Mouse (Mus musculus) bone marrow, adult 2 months (tissue): Measurements from ENCODE around the gene Sox5. TPM values are rescaled to one million over a fixed set of nuclear protein-coding genes. Genes with fewer than 3 reads are reported as not detected.
A peak's percentile ranks its signal among the peaks of the same experiment; 100 is the strongest.

ENCODE experiments used
- H3K27ac ChIP-seq: fragments of 200-500 bp; 2 replicates; pipeline ENCODE4 v1.5.1; 2012; ENCODE audit warnings: low read depth, mild to moderate bottlenecking, control low read depth, inconsistent platforms, low read length; ENCODE audit not compliant: control insufficient read depth, poor library complexity, insufficient read depth
- H3K4me1 ChIP-seq: fragments of 200-500 bp; 2 replicates; pipeline ENCODE4 v1.6.1; 2011; ENCODE audit warnings: low read length; ENCODE audit not compliant: control insufficient read depth, insufficient read depth
- H3K4me3 ChIP-seq: fragments of 200-500 bp; replicated peaks from 2 replicates; pipeline ENCODE3; 2011; ENCODE audit warnings: mild to moderate bottlenecking, low read depth, low read length, control low read depth; ENCODE audit not compliant: control insufficient read depth
- CTCF ChIP-seq: fragments of 200-500 bp; IDR thresholded peaks from 2 replicates; pipeline ENCODE4 v1.5.1; 2011; ENCODE audit warnings: low read length, control low read depth; ENCODE audit not compliant: control insufficient read depth, insufficient read depth
- POLR2A ChIP-seq: fragments of 200-500 bp; IDR thresholded peaks from 2 replicates; pipeline ENCODE4 v1.6.1; 2011; ENCODE audit warnings: low read depth, mild to moderate bottlenecking, control low read depth, low read length, borderline replicate concordance; ENCODE audit not compliant: control insufficient read depth
- WGBS: fragments of 180-500 bp; shearing (Covaris S2); methylation state at CpG from one replicate; pipeline ENCODE4 v1.1.7; 2018; 5-methylcytosine and 5-hydroxymethylcytosine counted together
- polyA plus RNA-seq: library from polyadenylated mRNA; stranded (reverse); fragments of >200 nt; gene quantifications from 2 replicates; pipeline ENCODE4 v1.2.4, GENCODE M21; 2011; ENCODE audit warnings: low replicate concordance; ENCODE audit not compliant: missing spikeins, insufficient read depth, insufficient read length

Gene Sox5
- polyA plus RNA-seq, 1 experiment, result not detected

GRCm38 (mm10) chr6:144510147-144510546 is 271.6 kb downstream of the Sox5 start:
- Histone ChIP-seq H3K4me1 (no peaks in the 10 kb centered on the region), H3K27ac (no peak overlapping the region), H3K4me3 (no peak overlapping the region)
- TF ChIP-seq CTCF, result no peak
- no peak for TF ChIP-seq POLR2A
- WGBS, result 91% methylated on average over 6 of the region's 6 CpGs

GRCm38 (mm10) chr6:144504197-144504551 is 277.6 kb downstream of the Sox5 start:
- TF ChIP-seq POLR2A, result no peak
- TF ChIP-seq CTCF, result no peak
- Histone ChIP-seq H3K4me1 (no peaks in the 10 kb centered on the region), H3K4me3 (no peak overlapping the region), H3K27ac (no peak overlapping the region)
- 87% methylated on average over 5 of the region's 5 CpGs for WGBS

GRCm38 (mm10) chr6:144503399-144504196 is 278.2 kb downstream of the Sox5 start:
- no peak for TF ChIP-seq CTCF
- no peak for TF ChIP-seq POLR2A
- 87% methylated on average over 11 of the region's 11 CpGs for WGBS
- no peak overlapping the region for H3K4me3 ChIP-seq
- no peaks in the 10 kb centered on the region for H3K4me1 ChIP-seq
- H3K27ac ChIP-seq, result no peak overlapping the region

GRCm38 (mm10) chr6:144501439-144501838 is 280.3 kb downstream of the Sox5 start:
- Histone ChIP-seq H3K4me1 (no peaks in the 10 kb centered on the region), H3K4me3 (no peak overlapping the region), H3K27ac (no peak overlapping the region)
- TF ChIP-seq CTCF (no peak), POLR2A (no peak)
- 79% methylated on average over 5 of the region's 5 CpGs for WGBS

GRCm38 (mm10) chr6:144498177-144498576 is 283.6 kb downstream of the Sox5 start:
- 88% methylated on average over 5 of the region's 5 CpGs for WGBS
- peak; percentile 49; the same call in 1 of the 2 replicates for TF ChIP-seq CTCF
- TF ChIP-seq POLR2A, result no peak
- Histone ChIP-seq H3K4me1 (no peaks in the 10 kb centered on the region), H3K4me3 (no peak overlapping the region), H3K27ac (no peak overlapping the region)

GRCm38 (mm10) chr6:144491761-144492415 is 289.9 kb downstream of the Sox5 start:
- WGBS, result 64% methylated on average over 11 of the region's 11 CpGs
- TF ChIP-seq POLR2A (no peak), CTCF (no peak)
- H3K27ac ChIP-seq, result no peak overlapping the region
- no peaks in the 10 kb centered on the region for H3K4me1 ChIP-seq
- H3K4me3 ChIP-seq, result no peak overlapping the region

- WGBS, result 89% methylated on average over 5 of the region's 5 CpGs
- Histone ChIP-seq H3K4me1 (no peaks in the 10 kb centered on the region), H3K4me3 (no peak overlapping the region), H3K27ac (no peak overlapping the region)
- TF ChIP-seq CTCF (no peak), POLR2A (no peak)
Measured at GRCm38 (mm10) chr6:144490896-144491295, 290.9 kb downstream of the Sox5 start.

GRCm38 (mm10) chr6:144485578-144485977 is 296.2 kb downstream of the Sox5 start:
- Histone ChIP-seq H3K27ac (no peak overlapping the region), H3K4me1 (no peaks in the 10 kb centered on the region), H3K4me3 (no peak overlapping the region)
- 61% methylated on average over 6 of the region's 6 CpGs for WGBS
- TF ChIP-seq POLR2A (no peak), CTCF (no peak)
